Comparison of ENCODE assay signal across 9 mouse cellular contexts in the genomic region with DNA sequence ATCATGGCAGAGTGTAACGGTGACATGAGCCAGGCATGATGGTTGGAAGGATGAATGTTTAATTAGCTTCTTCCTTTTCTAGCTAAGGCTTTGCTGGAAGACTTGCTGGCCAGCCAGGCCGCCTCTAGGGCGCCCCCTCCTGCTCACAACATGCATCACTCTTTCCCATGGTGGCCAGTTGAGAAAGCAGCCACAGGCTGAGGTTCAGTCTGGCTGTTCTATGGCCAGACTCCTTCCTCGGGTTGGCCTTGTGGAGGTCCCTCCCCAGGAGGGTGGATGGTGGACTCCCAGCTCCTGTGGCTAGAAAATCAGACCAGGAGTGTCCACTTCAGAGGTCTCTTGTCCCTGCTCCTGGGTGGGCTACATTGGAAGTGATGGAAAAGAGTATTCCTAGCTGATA. TPM values are rescaled to one million over a fixed set of nuclear protein-coding genes. Genes with fewer than 3 reads are reported as not detected.
DNase-seq lines count a peak whose midpoint lies in the region; ATAC-seq and TF ChIP-seq lines count a peak whose summit lies in the region.
"Had no signal": no experiment of that assay in that cellular context is flagged by ENCODE, and none has a peak within 500 bp of the region (broad histone marks: within the 10 kb centered on the region; RNA-seq: fewer than 3 reads in every experiment).

No protein-coding gene starts in this region.

- H3K79me3 ChIP-seq in C2C12 (ENCODE audit: low read depth): no peaks in the 10 kb centered on the region

- 0 out of 2 replicates have a peak, but pooled peaks have one; percentile 6 for ATAC-seq in lung, embryonic 16.5 days (ENCODE audit: low read depth)

- no peak overlapping the region for H3K9ac ChIP-seq in lung, embryonic 16.5 days (ENCODE audit: low read length)

- WGBS in lung, embryonic 16.5 days: 6% methylated on average over 4 of the region's 4 CpGs

- intact Hi-C loops in gastrocnemius, postnatal 36 days (cut with DNase I): loop anchor here (1.0 to 10.0 kb wide), 3 partner anchors 126 to 262 kb away; a partner anchor contains a TSS

- no peak overlapping the region for H3K4me2 ChIP-seq in lung, embryonic 16.5 days (ENCODE audit: low read depth, low read length)

- H3K79me2 ChIP-seq in C2C12 (ENCODE audit: control insufficient read depth, insufficient read depth): no peaks in the 10 kb centered on the region

- no peak overlapping the region for H3K4me3 ChIP-seq in C2C12 (ENCODE audit: insufficient read depth, poor library complexity, severe bottlenecking)
- H3K4me3 ChIP-seq in lung, embryonic 16.5 days (ENCODE audit: low read length): no peak overlapping the region

- H3K27ac ChIP-seq in lung, embryonic 16.5 days (ENCODE audit: low read length): no peak overlapping the region

- TF ChIP-seq CTCF in C2C12 (IDR thresholded peaks at IDR 0.05; ENCODE audit: control insufficient read depth, insufficient read depth, insufficient read length): peak; percentile 69

- H3K9me3 ChIP-seq in lung, embryonic 16.5 days (ENCODE audit: control insufficient read depth, low read length): no peaks in the 10 kb centered on the region

- DNase-seq in ZHBTc4 (ENCODE audit: low read depth, low spot score): peak; percentile 88
- DNase-seq in embryo, embryonic 10 days (ENCODE audit: low spot score): peak; percentile 70
- peak; percentile 73 to 81 for DNase-seq in gastrocnemius, postnatal 36 days
- peak; percentile 85 to 93 for DNase-seq in kidney, postnatal 36 days
- DNase-seq in retina, embryonic 14.5 days (ENCODE audit: low spot score): peak; percentile 88
- peak; percentile 86 for DNase-seq in thymus, postnatal 4 days

- H3ac ChIP-seq in C2C12 (ENCODE audit: control insufficient read depth, insufficient read length, low read depth): no peak overlapping the region

- peaks cover 30% of the 10 kb centered on the region for H3K27me3 ChIP-seq in C2C12 (ENCODE audit: control insufficient read depth, insufficient read depth, insufficient read length)
- H3K27me3 ChIP-seq in lung, embryonic 16.5 days (ENCODE audit: control insufficient read depth, insufficient read depth, low read depth, low read length): no peaks in the 10 kb centered on the region

- peaks cover 28% of the 10 kb centered on the region for H3K4me1 ChIP-seq in lung, embryonic 16.5 days (replicated peaks; ENCODE audit: control insufficient read depth, insufficient read depth, low read length)

- no peaks in the 10 kb centered on the region for H3K36me3 ChIP-seq in C2C12 (ENCODE audit: control insufficient read depth, insufficient read depth)
- H3K36me3 ChIP-seq in lung, embryonic 16.5 days (ENCODE audit: control insufficient read depth, insufficient read depth, low read length): no peaks in the 10 kb centered on the region

TF ChIP-seq in C2C12, 6 proteins besides CTCF, POLR2A, EP300 and RAD21:
- no peak for TF ChIP-seq MYOD1 (IDR thresholded peaks at IDR 0.05; ENCODE audit: control insufficient read depth, insufficient read length, low read depth)
- TF ChIP-seq USF1 (IDR thresholded peaks at IDR 0.05; ENCODE audit: low read depth): no peak
- TF ChIP-seq MAX (IDR thresholded peaks at IDR 0.05): no peak
- TF ChIP-seq MYOG (IDR thresholded peaks at IDR 0.05; ENCODE audit: control insufficient read depth, extremely low read depth, insufficient read length): no peak
- TF ChIP-seq CEBPB (IDR thresholded peaks at IDR 0.05; ENCODE audit: low read depth): no peak
TF ChIP-seq in C2C12: peak in this region for 0.

RNA-seq across cellular contexts. Expression of a gene that starts 2.8 kb away (rescaled TPM):
- not detected for polyA plus RNA-seq in C2C12 (2012; fragmentation: generic; extraction: Trizol)
- not detected for total RNA-seq in gastrocnemius, postnatal 36 days (2021)
- 0.11 and 0.21 TPM in 2 replicates for polyA plus RNA-seq in lung, embryonic 16.5 days (2015; fragmentation: Nextera tagmentation; extraction: Ambion mirVana)

RNA-seq across cellular contexts. Expression of a gene that starts 14.8 kb away (rescaled TPM):
- not detected for polyA plus RNA-seq in C2C12 (2012; fragmentation: generic; extraction: Trizol)
- total RNA-seq in gastrocnemius, postnatal 36 days (2021): not detected
- 8.0 and 9.9 TPM in 2 replicates for polyA plus RNA-seq in lung, embryonic 16.5 days (2015; fragmentation: Nextera tagmentation; extraction: Ambion mirVana)
- polyA plus RNA-seq: gonadal fat pad, adult 2 months had no signal

RNA-seq across cellular contexts. Expression of a gene that starts 43.5 kb away (rescaled TPM):
- not detected for polyA plus RNA-seq in C2C12 (2012; fragmentation: generic; extraction: Trizol)
- not detected for total RNA-seq in gastrocnemius, postnatal 36 days (2021)
- 0.78 and 1.3 TPM in 2 replicates for polyA plus RNA-seq in lung, embryonic 16.5 days (2015; fragmentation: Nextera tagmentation; extraction: Ambion mirVana)

RNA-seq across cellular contexts. Expression of a gene that starts 56.5 kb away (rescaled TPM):
- polyA plus RNA-seq in C2C12 (2012; fragmentation: generic; extraction: Trizol): not detected
- under 1 TPM in 1 of 2 experiments, not detected in 1; 0.18 TPM for total RNA-seq in gastrocnemius, postnatal 36 days (2021)
- polyA plus RNA-seq in lung, embryonic 16.5 days (2015; fragmentation: Nextera tagmentation; extraction: Ambion mirVana): 2.9 and 3.4 TPM in 2 replicates
